Mouse (Mus musculus): Measurements from ENCODE around the gene Tnfaip1. TPM values are rescaled to one million over a fixed set of nuclear protein-coding genes. Genes with fewer than 3 reads are reported as not detected.

Tnfaip1 gene
- total and polyA plus RNA-seq, 2 experiments, result 11.5 to 16.7 TPM

DNA sequence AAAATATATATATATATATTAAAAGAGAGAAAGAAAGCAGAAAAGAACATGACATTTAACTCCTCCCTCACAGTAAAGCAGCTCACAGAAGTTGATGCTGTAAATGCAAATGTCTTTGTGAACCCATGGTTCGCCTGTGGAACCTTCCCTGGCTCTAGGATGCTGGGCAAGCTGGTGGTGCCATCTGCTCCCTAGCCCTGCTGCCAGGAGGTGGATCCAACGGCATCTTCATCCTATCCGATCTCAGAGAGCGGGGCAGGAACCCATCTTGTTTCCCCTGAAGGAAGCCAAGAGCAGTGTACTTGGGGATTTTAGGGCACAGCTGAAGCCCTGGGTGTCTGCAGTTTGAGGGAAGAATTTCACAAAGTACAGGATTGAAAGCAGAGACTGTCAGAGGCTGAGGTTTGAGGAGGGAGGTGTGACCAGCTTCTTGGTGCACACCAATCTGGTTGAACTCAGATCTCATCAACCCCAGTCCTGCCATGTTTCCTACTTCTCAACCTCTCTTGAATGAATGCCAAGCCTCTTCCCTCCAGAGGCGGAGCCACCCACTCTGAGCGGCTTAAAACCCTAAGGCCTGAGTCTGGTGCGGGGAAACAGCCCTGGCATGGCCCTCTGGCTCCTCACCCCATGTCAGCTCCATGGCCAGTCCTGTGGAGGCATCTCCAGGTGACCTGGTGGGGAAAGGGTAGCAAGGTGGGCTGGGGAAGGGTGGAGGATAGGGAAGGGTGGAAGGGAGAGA lies 33.1 kb downstream of the Tnfaip1 start, which contains the start of gene Sebox:
Gene Sebox, plus strand, starts transcription at position 539 of the 742 bp plus-strand sequence.
- WGBS, result 26% methylated on average over 7 of the region's 7 CpGs
- H3K27me3 ChIP-seq (ENCODE audit: control insufficient read depth, insufficient read depth, low read length), result no peaks in the 10 kb centered on the region
- TF ChIP-seq CTCF (IDR thresholded peaks at IDR 0.05; ENCODE audit: low read depth, low read length) (no peak), POLR2A (IDR thresholded peaks at IDR 0.05; ENCODE audit: extremely low read depth, insufficient read depth, low read length) (0 out of 2 replicates have a peak, but pooled peaks have one; percentile 27)

DNA sequence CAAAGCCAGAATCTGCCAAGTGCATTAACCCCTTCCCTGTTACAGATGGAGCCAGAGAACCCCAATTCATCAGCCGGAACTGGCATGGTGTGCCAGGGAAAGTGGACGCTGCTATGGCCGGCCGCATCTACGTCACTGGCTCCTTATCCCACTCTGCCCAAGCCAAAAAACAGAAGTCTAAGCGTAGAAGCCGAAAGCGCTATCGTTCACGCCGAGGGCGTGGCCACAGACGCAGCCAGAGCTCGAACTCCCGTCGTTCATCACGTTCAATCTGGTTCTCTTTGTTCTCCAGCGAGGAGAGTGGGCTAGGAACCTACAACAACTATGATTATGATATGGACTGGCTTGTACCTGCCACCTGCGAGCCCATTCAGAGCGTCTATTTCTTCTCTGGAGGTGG lies 34.6 kb downstream of the Tnfaip1 start:
- Histone ChIP-seq H3K27ac (replicated peaks; ENCODE audit: insufficient read depth, low read depth, low read length) (peak overlapping the region; percentile 42), H3K4me3 (ENCODE audit: insufficient read depth, low read depth, low read length) (peak overlapping the region; percentile 57), H3K36me3 (ENCODE audit: control insufficient read depth, insufficient read depth, low read length) (peaks cover 7% of the 10 kb centered on the region), H3K4me1 (ENCODE audit: control insufficient read depth, insufficient read depth, low read length) (peaks cover 17% of the 10 kb centered on the region), H3K9ac (ENCODE audit: low read depth, low read length) (peak overlapping the region; percentile 53), H3K79me2 (ENCODE audit: control insufficient read depth, insufficient read depth, low read length) (peaks cover 13% of the 10 kb centered on the region; the same call in 1 of the 2 replicates), H3K27me3 (ENCODE audit: control insufficient read depth, insufficient read depth, low read length) (no peaks in the 10 kb centered on the region)
- DNase-seq (ENCODE audit: extremely low read depth, low read depth, low spot score), result peak; percentile 67
- WGBS, result 28% methylated on average over 20 of the region's 20 CpGs
- TF ChIP-seq POLR2A (IDR thresholded peaks at IDR 0.05; ENCODE audit: extremely low read depth, insufficient read depth, low read length), result no peak
- TF ChIP-seq CTCF (IDR thresholded peaks at IDR 0.05; ENCODE audit: low read depth, low read length), result no peak

More for the DNA sequence above, 33.1 kb downstream of the Tnfaip1 start, which contains the start of gene Sebox:
- Histone ChIP-seq H3K4me1 (ENCODE audit: control insufficient read depth, insufficient read depth, low read length) (peaks cover 17% of the 10 kb centered on the region), H3K36me3 (ENCODE audit: control insufficient read depth, insufficient read depth, low read length) (peaks cover 16% of the 10 kb centered on the region), H3K27ac (replicated peaks; ENCODE audit: insufficient read depth, low read depth, low read length) (peak within 1 kb of the TSS; percentile 42), H3K79me2 (ENCODE audit: control insufficient read depth, insufficient read depth, low read length) (peaks cover 13% of the 10 kb centered on the region; the same call in 1 of the 2 replicates), H3K9ac (ENCODE audit: low read depth, low read length) (no peak within 1 kb of the TSS), H3K4me3 (ENCODE audit: insufficient read depth, low read depth, low read length) (no peak within 1 kb of the TSS)
- peak; percentile 80 for DNase-seq (ENCODE audit: extremely low read depth, low read depth, low spot score)

DNA sequence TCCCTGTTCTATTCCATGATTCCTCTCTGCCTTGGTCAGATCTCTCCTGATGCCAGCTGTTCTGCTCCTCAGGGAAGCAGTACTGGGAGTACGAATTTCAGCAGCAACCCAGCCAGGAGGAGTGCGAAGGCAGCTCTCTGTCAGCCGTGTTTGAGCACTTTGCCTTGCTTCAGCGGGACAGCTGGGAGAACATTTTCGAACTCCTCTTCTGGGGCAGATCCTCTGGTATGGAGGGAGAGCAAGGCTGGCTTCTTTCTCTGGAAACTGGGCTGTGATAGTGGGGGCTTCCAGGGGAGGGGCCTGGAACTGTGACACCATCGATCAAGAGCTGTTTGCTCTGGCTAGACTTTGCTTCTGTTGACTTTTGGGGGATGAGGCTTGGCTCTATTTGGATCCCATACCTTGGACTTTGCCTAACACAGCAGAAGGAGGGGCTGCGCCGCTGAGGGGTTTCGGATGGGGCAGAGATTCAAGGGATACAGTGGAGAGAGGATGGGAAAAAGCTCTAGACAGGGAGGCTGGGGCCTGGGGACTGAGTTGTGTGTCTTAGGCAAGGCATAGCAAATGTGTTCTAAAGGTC lies 35.4 kb downstream of the Tnfaip1 start:
- H3K4me1 ChIP-seq (ENCODE audit: control insufficient read depth, insufficient read depth, low read length), result peaks cover 17% of the 10 kb centered on the region
- H3K27ac ChIP-seq (replicated peaks; ENCODE audit: insufficient read depth, low read depth, low read length), result peak overlapping the region; percentile 95
- DNase-seq (ENCODE audit: extremely low read depth, low read depth, low spot score), result peak; percentile 91

DNA sequence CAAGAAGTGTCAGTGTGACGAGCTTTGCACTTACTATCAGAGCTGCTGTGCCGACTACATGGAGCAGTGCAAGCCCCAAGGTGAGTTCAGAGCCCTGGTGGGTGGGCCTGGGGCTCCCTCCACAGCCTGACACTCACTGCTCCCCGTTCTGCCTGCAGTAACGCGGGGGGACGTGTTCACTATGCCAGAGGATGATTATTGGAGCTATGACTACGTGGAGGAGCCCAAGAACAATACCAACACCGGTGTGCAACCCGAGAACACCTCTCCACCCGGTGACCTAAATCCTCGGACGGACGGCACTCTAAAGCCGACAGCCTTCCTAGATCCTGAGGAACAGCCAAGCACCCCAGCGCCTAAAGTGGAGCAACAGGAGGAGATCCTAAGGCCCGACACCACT lies 36.6 kb downstream of the Tnfaip1 start:
- Histone ChIP-seq H3K36me3 (ENCODE audit: control insufficient read depth, insufficient read depth, low read length) (peaks cover 7% of the 10 kb centered on the region), H3K4me3 (ENCODE audit: insufficient read depth, low read depth, low read length) (peak overlapping the region; percentile 89), H3K79me2 (ENCODE audit: control insufficient read depth, insufficient read depth, low read length) (peaks cover 13% of the 10 kb centered on the region; the same call in 1 of the 2 replicates), H3K4me1 (ENCODE audit: control insufficient read depth, insufficient read depth, low read length) (peaks cover 17% of the 10 kb centered on the region), H3K9ac (ENCODE audit: low read depth, low read length) (peak overlapping the region; percentile 80), H3K27ac (replicated peaks; ENCODE audit: insufficient read depth, low read depth, low read length) (peak overlapping the region; percentile 95), H3K27me3 (ENCODE audit: control insufficient read depth, insufficient read depth, low read length) (no peaks in the 10 kb centered on the region)
- DNase-seq (ENCODE audit: extremely low read depth, low read depth, low spot score), result no peak
- no peak for TF ChIP-seq CTCF (IDR thresholded peaks at IDR 0.05; ENCODE audit: low read depth, low read length)
- TF ChIP-seq POLR2A (IDR thresholded peaks at IDR 0.05; ENCODE audit: extremely low read depth, insufficient read depth, low read length), result no peak
- WGBS, result 13% methylated on average over 16 of the region's 16 CpGs

More for the DNA sequence above, 35.4 kb downstream of the Tnfaip1 start:
- Histone ChIP-seq H3K27me3 (ENCODE audit: control insufficient read depth, insufficient read depth, low read length) (no peaks in the 10 kb centered on the region), H3K4me3 (ENCODE audit: insufficient read depth, low read depth, low read length) (peak overlapping the region; percentile 89), H3K79me2 (ENCODE audit: control insufficient read depth, insufficient read depth, low read length) (peaks cover 13% of the 10 kb centered on the region; the same call in 1 of the 2 replicates), H3K9ac (ENCODE audit: low read depth, low read length) (peak overlapping the region; percentile 80), H3K36me3 (ENCODE audit: control insufficient read depth, insufficient read depth, low read length) (peaks cover 7% of the 10 kb centered on the region)
- 18% methylated on average over 9 of the region's 9 CpGs for WGBS
- TF ChIP-seq POLR2A (IDR thresholded peaks at IDR 0.05; ENCODE audit: extremely low read depth, insufficient read depth, low read length) (peak; percentile 55; the same call in 1 of the 2 replicates), CTCF (IDR thresholded peaks at IDR 0.05; ENCODE audit: low read depth, low read length) (no peak)

DNA sequence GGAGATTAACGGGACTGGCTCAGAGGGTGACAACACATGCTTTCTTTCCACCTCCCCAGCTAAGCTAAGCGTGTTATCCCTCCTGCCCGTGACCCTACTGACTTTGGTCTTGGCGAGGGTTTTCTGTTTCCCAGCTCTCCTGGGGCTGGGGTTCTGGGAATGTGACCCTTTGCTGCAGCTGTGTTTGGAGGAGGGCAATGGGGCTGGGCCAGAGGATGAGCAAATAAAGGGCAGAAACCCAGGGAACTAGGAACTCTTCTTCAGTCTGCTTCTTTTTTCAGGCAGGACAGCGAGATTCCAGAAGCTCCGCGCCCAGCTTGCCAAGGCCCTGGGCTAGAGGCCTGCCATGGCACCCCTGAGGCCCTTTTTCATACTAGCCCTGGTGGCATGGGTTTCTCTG lies 37.1 kb downstream of the Tnfaip1 start, which contains the start of gene Vtn:
Gene Vtn, plus strand, starts transcription at position 88 of the 400 bp plus-strand sequence.
- H3K4me3 ChIP-seq (ENCODE audit: insufficient read depth, low read depth, low read length), result peak within 1 kb of the TSS; percentile 89
- DNase-seq (ENCODE audit: extremely low read depth, low read depth, low spot score), result peak; percentile 97
- peaks cover 7% of the 10 kb centered on the region for H3K36me3 ChIP-seq (ENCODE audit: control insufficient read depth, insufficient read depth, low read length)
- H3K4me1 ChIP-seq (ENCODE audit: control insufficient read depth, insufficient read depth, low read length), result peaks cover 17% of the 10 kb centered on the region
- peak; percentile 92 for TF ChIP-seq POLR2A (IDR thresholded peaks at IDR 0.05; ENCODE audit: extremely low read depth, insufficient read depth, low read length)
- TF ChIP-seq CTCF (IDR thresholded peaks at IDR 0.05; ENCODE audit: low read depth, low read length), result no peak
- H3K9ac ChIP-seq (ENCODE audit: low read depth, low read length), result peak within 1 kb of the TSS; percentile 80
- H3K79me2 ChIP-seq (ENCODE audit: control insufficient read depth, insufficient read depth, low read length), result peaks cover 13% of the 10 kb centered on the region; the same call in 1 of the 2 replicates
- peak within 1 kb of the TSS; percentile 95 for H3K27ac ChIP-seq (replicated peaks; ENCODE audit: insufficient read depth, low read depth, low read length)
- H3K27me3 ChIP-seq (ENCODE audit: control insufficient read depth, insufficient read depth, low read length), result no peaks in the 10 kb centered on the region
- 11% methylated on average over 7 of the region's 7 CpGs for WGBS

Data from liver, adult 2 months (tissue).